26 mouse cellular contexts compared by ENCODE assay signal in genomic region chr4:100194136-100194535, GRCm38 (mm10).
"Had no signal": no experiment of that assay in that cellular context is flagged by ENCODE, and none has a peak within 500 bp of the region (broad histone marks: within the 10 kb centered on the region; RNA-seq: fewer than 3 reads in every experiment).

No protein-coding gene starts in this region.

- H3K4me1 ChIP-seq: hindbrain, embryonic 10.5 days; hindbrain, embryonic 12.5 days; liver, embryonic 13.5 days had no signal

- H3K4me2 ChIP-seq: heart, embryonic 12.5 days; hindbrain, embryonic 12.5 days; hindbrain, embryonic 14.5 days; intestine, embryonic 15.5 days; limb, embryonic 12.5 days; liver, embryonic 11.5 days; liver, embryonic 13.5 days had no signal

- H3K4me3 ChIP-seq: gastrocnemius, adult 2 months; heart, adult 2 months; heart, embryonic 12.5 days; hindbrain, embryonic 10.5 days; hindbrain, embryonic 12.5 days; intestine, embryonic 15.5 days; left cerebral cortex, adult 2 months; limb, embryonic 10.5 days; limb, embryonic 12.5 days; liver, embryonic 13.5 days had no signal

- DNase-seq: gastrocnemius, adult 2 months; gastrocnemius, postnatal 10 days; gastrocnemius, postnatal 25 days; heart, adult 2 months; heart, postnatal 10 days; heart, postnatal 4 days; kidney, adult 18-20 months; kidney, adult 8-10 months; kidney, postnatal 10 days; kidney, postnatal 25 days; kidney, postnatal 4 days; layer of hippocampus, adult 9-11 months; liver; liver, embryonic 13.5 days had no signal

- H3K9me3 ChIP-seq: heart, embryonic 12.5 days; hindbrain, embryonic 10.5 days; hindbrain, embryonic 12.5 days; intestine, embryonic 15.5 days; limb, embryonic 10.5 days; limb, embryonic 12.5 days; liver, embryonic 13.5 days had no signal

- ATAC-seq: hindbrain, embryonic 16.5 days; inflammation-experienced regulatory T-cells, adult 6 months; intestine, embryonic 15.5 days; intestine, postnatal 0 days had no signal

- H3K27ac ChIP-seq: gastrocnemius, adult 2 months; heart, adult 2 months; hindbrain, embryonic 10.5 days; hindbrain, embryonic 12.5 days; hindbrain, embryonic 14.5 days; intestine, embryonic 15.5 days; left cerebral cortex, adult 2 months; limb, embryonic 10.5 days; limb, embryonic 12.5 days; liver, embryonic 13.5 days had no signal

- H3K9ac ChIP-seq: heart, embryonic 12.5 days; hindbrain, embryonic 12.5 days; hindbrain, embryonic 14.5 days; intestine, embryonic 15.5 days; limb, embryonic 12.5 days; liver, embryonic 13.5 days had no signal

- H3K27me3 ChIP-seq: heart, embryonic 12.5 days; hindbrain, embryonic 12.5 days; intestine, embryonic 15.5 days; liver, embryonic 13.5 days had no signal

- H3K36me3 ChIP-seq: heart, embryonic 12.5 days; hindbrain, embryonic 10.5 days; hindbrain, embryonic 12.5 days; intestine, embryonic 15.5 days; limb, embryonic 10.5 days; limb, embryonic 12.5 days; liver, embryonic 13.5 days had no signal
